Mouse (Mus musculus) ES-Bruce4 (cell line): ENCODE measurements at regions not wholly inside any gene's neighbourhood (a gene's known extent, or its start where the extent isn't known, plus 50 kb on each side); places are given as distances from the start of the nearest gene placed in this dataset.

Experiments
- H3K27ac ChIP-seq: 2 replicates; pipeline ENCODE4 v1.5.1; 2012; ENCODE audit warnings: low read length, inconsistent platforms; ENCODE audit not compliant: insufficient read depth
- H3K27me3 ChIP-seq: 2 replicates; pipeline ENCODE4 v1.6.1; 2012; ENCODE audit warnings: mild to moderate bottlenecking, low read length, inconsistent platforms; ENCODE audit not compliant: control insufficient read depth, poor library complexity, insufficient read depth, severe bottlenecking
- H3K36me3 ChIP-seq: 2 replicates; pipeline ENCODE4 v1.6.1; 2012; ENCODE audit warnings: inconsistent platforms, mild to moderate bottlenecking, low read length, moderate library complexity; ENCODE audit not compliant: control insufficient read depth, poor library complexity, insufficient read depth, severe bottlenecking
- H3K4me1 ChIP-seq: one replicate; pipeline ENCODE4 v1.8.1; 2011; ENCODE audit warnings: low read length; ENCODE audit not compliant: control insufficient read depth, insufficient read depth
- H3K4me3 ChIP-seq: 2 replicates; pipeline ENCODE4 v1.5.1; 2011; ENCODE audit warnings: low read depth, mild to moderate bottlenecking, low read length
- H3K9ac ChIP-seq: 2 replicates; pipeline ENCODE4 v1.6.1; 2012; ENCODE audit warnings: low read depth, mild to moderate bottlenecking, inconsistent platforms; ENCODE audit not compliant: poor library complexity, severe bottlenecking
- H3K9me3 ChIP-seq: replicated peaks from 2 replicates; pipeline ENCODE4 v1.6.1; 2012; ENCODE audit warnings: mild to moderate bottlenecking, low read length, inconsistent platforms; ENCODE audit not compliant: control insufficient read depth, poor library complexity, insufficient read depth, severe bottlenecking
- CTCF ChIP-seq: IDR thresholded peaks from one replicate; pipeline ENCODE4 v1.8.1; 2011; ENCODE audit warnings: low read depth, low read length
- EP300 ChIP-seq: IDR thresholded peaks from 2 replicates; pipeline ENCODE4 v1.6.1; 2011; ENCODE audit warnings: low read depth, low read length; ENCODE audit not compliant: insufficient read depth
- POLR2A ChIP-seq: IDR thresholded peaks from one replicate; pipeline ENCODE4 v1.8.1; 2011; ENCODE audit warnings: low read length; ENCODE audit not compliant: insufficient read depth

DNA sequence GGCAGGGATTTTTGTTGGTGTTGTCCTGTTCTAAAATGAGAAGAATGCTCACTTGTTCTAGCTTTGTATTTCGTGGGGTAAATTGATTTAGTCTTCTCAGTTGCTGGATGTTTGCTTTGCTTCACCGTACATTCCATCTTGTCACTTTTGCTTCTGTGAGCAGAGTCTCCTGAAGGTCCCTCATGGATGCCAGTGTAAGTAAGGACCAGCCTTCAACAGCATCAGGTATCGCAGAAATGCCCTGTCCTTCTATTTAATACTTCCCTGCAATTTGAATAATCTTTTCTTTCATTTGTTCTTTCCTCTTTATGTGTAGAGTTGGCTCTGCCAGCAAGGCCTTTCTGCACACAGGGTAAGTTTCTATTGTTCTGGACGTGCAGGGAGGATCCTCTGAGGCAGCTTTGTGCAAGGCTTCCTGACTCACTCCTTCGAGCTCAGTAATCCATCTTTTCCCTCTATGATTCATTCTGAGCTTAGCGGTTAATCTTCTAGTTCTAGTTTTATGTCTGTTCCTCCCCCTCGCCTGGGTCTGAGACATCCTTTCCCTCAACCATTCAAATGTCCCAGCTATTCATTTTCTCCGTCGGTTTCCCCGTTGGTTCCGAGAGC, 55.7 kb upstream of the Gm5148 start:
- no peaks in the 10 kb centered on the region for H3K27me3 ChIP-seq
- TF ChIP-seq POLR2A (no peak), EP300 (no peak), CTCF (no peak)
- no peaks in the 10 kb centered on the region for H3K9me3 ChIP-seq
- H3K36me3 ChIP-seq: no peaks in the 10 kb centered on the region
- H3K27ac ChIP-seq: no peak overlapping the region
- H3K4me3 ChIP-seq: no peak overlapping the region
- H3K9ac ChIP-seq: no peak overlapping the region
- no peaks in the 10 kb centered on the region for H3K4me1 ChIP-seq

DNA sequence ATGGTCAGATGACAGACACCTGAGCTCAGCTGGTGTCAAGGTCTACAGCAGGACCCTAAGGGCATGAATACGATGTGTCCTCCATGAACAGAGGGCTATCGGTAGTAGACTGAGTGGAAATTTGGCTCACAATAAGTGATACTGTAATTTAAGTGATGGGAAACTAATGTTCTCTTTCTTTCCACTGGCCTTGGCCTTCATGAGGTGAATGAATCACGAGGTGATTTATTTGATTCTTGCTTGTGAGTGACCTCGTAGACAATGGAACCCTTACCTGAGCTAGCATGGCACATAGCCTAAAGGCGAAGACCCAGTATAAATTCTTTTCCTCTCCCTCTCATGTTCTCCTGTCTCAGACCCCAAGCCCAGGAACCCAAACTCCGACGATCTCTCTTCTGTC, 54.1 kb upstream of the Gm5148 start:
- no peak for TF ChIP-seq EP300

DNA sequence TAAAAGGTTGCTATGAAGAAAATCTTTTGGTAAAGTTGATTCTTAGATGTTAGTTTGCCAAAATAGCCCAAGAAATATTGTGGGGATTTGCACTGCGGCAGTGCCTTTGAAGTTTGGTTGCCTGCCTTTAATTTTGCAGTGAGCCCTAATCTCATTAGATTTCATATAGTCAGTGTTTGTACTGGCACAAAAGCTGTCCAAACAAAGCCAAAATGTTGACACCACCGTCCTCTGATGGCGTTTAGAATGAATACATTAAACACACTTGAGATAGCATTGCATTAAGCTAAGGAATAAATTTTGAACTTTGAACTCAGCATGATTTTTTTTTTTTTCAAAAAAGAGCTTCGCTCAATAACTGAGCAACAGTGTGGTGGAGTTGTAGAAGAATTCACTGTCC, 51.9 kb upstream of the Gm5148 start:
- Histone ChIP-seq H3K27me3 (no peaks in the 10 kb centered on the region), H3K9ac (no peak overlapping the region), H3K4me3 (no peak overlapping the region), H3K4me1 (no peaks in the 10 kb centered on the region), H3K36me3 (no peaks in the 10 kb centered on the region), H3K9me3 (no peaks in the 10 kb centered on the region), H3K27ac (no peak overlapping the region)
- TF ChIP-seq POLR2A: no peak
- TF ChIP-seq CTCF: no peak
- TF ChIP-seq EP300: no peak

More for the DNA sequence above, 54.1 kb upstream of the Gm5148 start:
- no peaks in the 10 kb centered on the region for H3K27me3 ChIP-seq
- H3K36me3 ChIP-seq: no peaks in the 10 kb centered on the region
- H3K9me3 ChIP-seq: no peaks in the 10 kb centered on the region
- no peak overlapping the region for H3K9ac ChIP-seq
- no peak overlapping the region for H3K4me3 ChIP-seq
- no peak overlapping the region for H3K27ac ChIP-seq
- H3K4me1 ChIP-seq: no peaks in the 10 kb centered on the region
